Mouse (Mus musculus) liver, embryonic 14.5 days (tissue): ENCODE results near the gene Shisa3. TPM values are rescaled to one million over a fixed set of nuclear protein-coding genes. Genes with fewer than 3 reads are reported as not detected.

Source experiments
- ATAC-seq: fragments of 200-750 bp; cut with Nextera tagmentation; 2 replicates; pipeline ENCODE4 v1.8.0; 2017; ENCODE audit warnings: moderate number of reproducible peaks, mild to moderate bottlenecking, moderate library complexity; ENCODE audit not compliant: insufficient read depth
- DNase-seq, 3 experiments: peaks; one replicate each; pipeline ENCODE4 v3.0.0-alpha.2; 2012 to 2013; ENCODE audit warnings: low read depth in 3 of 3, low spot score in 3 of 3
- H3K27ac ChIP-seq: fragments of 300-500 bp; sonication (generic); 2 replicates; pipeline ENCODE4 v1.5.1; 2014; ENCODE audit warnings: moderate library complexity, mild to moderate bottlenecking, control low read depth, inconsistent platforms
- H3K27me3 ChIP-seq: fragments of 300-500 bp; sonication (generic); 2 replicates; pipeline ENCODE4 v1.6.1; 2014; ENCODE audit warnings: mild to moderate bottlenecking, low read length, moderate library complexity; ENCODE audit not compliant: control insufficient read depth, insufficient read depth
- H3K36me3 ChIP-seq: fragments of 300-500 bp; sonication (generic); replicated peaks from 2 replicates; pipeline ENCODE4 v1.6.1; 2014; ENCODE audit warnings: low read depth; ENCODE audit not compliant: control insufficient read depth, insufficient read depth
- H3K4me1 ChIP-seq, 2 experiments: fragments of 200-500 bp in 1 of 2; fragments of 300-500 bp in 1 of 2; sonication (generic) in 1 of 2; replicated peaks; 2 replicates each; pipeline ENCODE4 v1.6.1; 2012 to 2014; ENCODE audit warnings: antibody characterized with exemption in 1 of 2, inconsistent platforms in 1 of 2, low read length in 1 of 2; ENCODE audit not compliant: control insufficient read depth in 2 of 2, insufficient read depth in 2 of 2
- H3K4me2 ChIP-seq: fragments of 300-500 bp; sonication (generic); 2 replicates; pipeline ENCODE4 v1.6.1; 2014; ENCODE audit warnings: low read depth, mild to moderate bottlenecking, control low read depth, moderate library complexity
- H3K4me3 ChIP-seq, 2 experiments: fragments of 200-500 bp in 1 of 2; fragments of 300-500 bp in 1 of 2; sonication (generic) in 1 of 2; 2 replicates each; pipeline ENCODE4 v1.5.1; 2012 to 2014; ENCODE audit warnings: low read depth in 2 of 2, low read length in 2 of 2, mild to moderate bottlenecking in 2 of 2, control low read depth in 1 of 2, inconsistent platforms in 1 of 2, moderate library complexity in 1 of 2; ENCODE audit not compliant: insufficient read depth in 1 of 2
- H3K9ac ChIP-seq: fragments of 300-500 bp; sonication (generic); replicated peaks from 2 replicates; pipeline ENCODE4 v1.6.1; 2014; ENCODE audit warnings: mild to moderate bottlenecking, control low read depth, moderate library complexity
- H3K9me3 ChIP-seq: fragments of 300-500 bp; sonication (generic); 2 replicates; pipeline ENCODE4 v1.6.1; 2016; ENCODE audit warnings: low read length, mixed read lengths; ENCODE audit not compliant: control insufficient read depth
- CTCF ChIP-seq: IDR thresholded peaks from 2 replicates; pipeline ENCODE4 v1.5.1; 2016; ENCODE audit warnings: antibody characterized with exemption, low read depth, control low read depth
- EP300 ChIP-seq: IDR thresholded peaks from 2 replicates; pipeline ENCODE4 v1.6.1; 2016; ENCODE audit warnings: antibody characterized with exemption, low read depth
- WGBS: fragments of 180-500 bp; shearing (Covaris S2); extraction: QIAGEN DNeasy Blood & Tissue Kit; methylation state at CpG from one replicate; pipeline ENCODE4 v1.1.7; 2014; ENCODE audit not compliant: insufficient replicate concordance; 5-methylcytosine and 5-hydroxymethylcytosine counted together
- microRNA-seq: library from miRNA; unstranded; fragments of <30 nt; microRNA quantifications from one replicate; pipeline ENCODE4, GENCODE M21; 2016
- polyA plus RNA-seq, 2 experiments: library from polyadenylated mRNA; depleted of rRNA in 1 of 2; stranded (reverse) in 1 of 2; unstranded in 1 of 2; fragments of >200 nt; fragmentation: Nextera tagmentation in 1 of 2; extraction: Ambion mirVana in 1 of 2; gene quantifications; 2 replicates each; pipeline versions ENCODE4 v1.2.1 to v1.2.3; 2012 to 2014

Gene Shisa3
- polyA plus RNA-seq, 2 experiments: 0.55 to 0.68 TPM

DNA sequence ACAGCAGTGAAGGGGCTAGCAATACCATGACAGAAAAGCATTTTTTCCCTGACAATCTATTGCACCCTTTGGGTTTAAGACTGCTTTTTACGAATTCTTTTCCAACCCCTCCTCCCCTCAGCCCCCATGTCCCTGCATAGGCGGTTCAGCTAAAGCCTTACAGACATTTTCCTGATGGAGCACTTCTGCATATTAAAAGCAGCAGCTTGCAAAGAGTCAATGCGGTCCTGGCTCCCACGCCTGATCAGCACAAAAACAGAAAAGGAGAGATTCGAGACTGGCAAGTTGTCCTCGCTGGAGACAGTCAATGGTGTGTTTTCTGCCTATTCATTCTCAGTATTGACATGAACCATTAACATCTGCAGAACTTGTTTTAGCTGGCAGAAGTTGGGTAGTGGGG is 55.0 kb downstream of the Shisa3 start:
- Histone ChIP-seq H3K4me2 (no peak overlapping the region), H3K36me3 (peaks cover 48% of the 10 kb centered on the region), H3K4me1 (no peaks in the 10 kb centered on the region), H3K27me3 (no peaks in the 10 kb centered on the region), H3K9ac (no peak overlapping the region), H3K4me3 (no peak overlapping the region), H3K27ac (no peak overlapping the region), H3K9me3 (no peaks in the 10 kb centered on the region)
- TF ChIP-seq CTCF (no peak), EP300 (no peak)
- DNase-seq (no peak), ATAC-seq (no peak)
- WGBS: 74% methylated on average over 6 of the region's 6 CpGs

DNA sequence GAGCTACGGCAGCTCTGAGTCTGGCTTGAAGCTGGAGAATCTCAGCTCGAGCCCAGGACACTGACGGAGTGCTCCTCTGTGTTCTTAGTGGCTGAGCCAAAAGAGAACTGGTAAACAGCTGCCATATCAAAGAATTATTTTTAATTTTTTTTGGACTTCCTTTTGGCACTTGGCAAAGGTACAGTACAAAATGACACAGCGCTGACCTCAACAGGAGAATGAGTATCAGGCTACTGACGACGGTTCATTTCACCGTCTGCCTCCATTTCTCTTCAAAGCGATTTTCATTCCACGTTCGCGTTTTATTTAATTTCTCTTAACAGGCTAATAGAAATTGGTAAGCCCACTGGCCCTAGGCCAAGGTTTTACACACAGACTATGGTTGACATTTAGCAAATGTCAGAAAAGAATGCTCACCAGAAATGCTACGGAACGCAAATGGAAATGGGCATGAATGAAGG is 61.8 kb downstream of the Shisa3 start:
- TF ChIP-seq CTCF (no peak), EP300 (no peak)
- Histone ChIP-seq H3K9ac (no peak overlapping the region), H3K4me2 (no peak overlapping the region), H3K4me3 (no peak overlapping the region), H3K36me3 (peaks cover 27% of the 10 kb centered on the region), H3K4me1 (no peaks in the 10 kb centered on the region), H3K27ac (no peak overlapping the region), H3K27me3 (no peaks in the 10 kb centered on the region), H3K9me3 (no peaks in the 10 kb centered on the region)
- no peak for ATAC-seq
- 90% methylated on average over 13 of the region's 13 CpGs for WGBS
- no peak for DNase-seq

DNA sequence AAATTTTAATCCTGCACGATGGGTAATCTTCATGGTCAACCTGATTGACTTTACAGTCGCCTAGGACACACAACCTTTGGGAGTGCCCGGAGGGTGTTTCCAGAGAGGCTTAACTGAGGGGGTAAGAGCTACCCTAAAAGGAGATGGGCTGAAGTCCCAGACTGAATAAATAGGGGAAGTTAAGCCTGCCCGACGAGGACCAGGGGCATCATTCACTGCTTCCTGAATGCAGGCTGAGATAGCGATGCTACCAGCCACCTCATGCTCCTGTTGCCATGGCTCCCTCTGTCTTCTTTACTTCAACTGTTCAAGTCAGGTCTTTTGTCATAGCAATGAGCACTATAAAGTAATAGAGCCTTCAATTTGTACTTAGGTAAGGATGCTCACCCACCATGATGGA is 62.5 kb downstream of the Shisa3 start:
- ATAC-seq (no peak), DNase-seq (no peak)
- H3K36me3 ChIP-seq: peaks cover 30% of the 10 kb centered on the region
- no peaks in the 10 kb centered on the region for H3K4me1 ChIP-seq
- H3K9ac ChIP-seq: no peak overlapping the region
- no peaks in the 10 kb centered on the region for H3K9me3 ChIP-seq
- WGBS: 50% methylated on average over 6 of the region's 6 CpGs
- no peaks in the 10 kb centered on the region for H3K27me3 ChIP-seq
- no peak overlapping the region for H3K27ac ChIP-seq
- no peak overlapping the region for H3K4me3 ChIP-seq
- TF ChIP-seq EP300 (no peak), CTCF (no peak)
- H3K4me2 ChIP-seq: no peak overlapping the region

DNA sequence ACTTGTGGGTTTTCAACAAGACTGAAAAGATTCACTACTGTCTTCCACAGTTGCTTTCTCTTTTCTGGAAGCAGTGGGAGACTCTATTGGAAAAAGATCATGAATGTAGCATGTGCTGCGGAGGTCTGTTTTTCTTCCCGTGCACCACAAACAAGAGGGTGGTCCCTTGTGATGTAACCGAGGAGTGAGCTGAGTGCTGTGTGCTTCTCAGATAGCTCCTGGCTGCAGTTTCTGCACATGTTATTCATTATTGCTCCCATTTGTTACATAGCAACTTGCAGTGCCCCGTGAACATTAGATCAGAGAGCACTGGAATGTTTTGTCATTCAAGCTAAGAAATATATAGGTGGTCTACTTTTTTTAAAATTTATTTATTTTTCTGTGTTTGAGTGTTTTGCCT is 65.3 kb downstream of the Shisa3 start:
- DNase-seq (no peak), ATAC-seq (no peak)
- Histone ChIP-seq H3K4me2 (no peak overlapping the region), H3K4me1 (no peaks in the 10 kb centered on the region), H3K4me3 (no peak overlapping the region), H3K9ac (no peak overlapping the region), H3K36me3 (peaks cover 32% of the 10 kb centered on the region), H3K9me3 (no peaks in the 10 kb centered on the region), H3K27ac (no peak overlapping the region), H3K27me3 (no peaks in the 10 kb centered on the region)
- WGBS: 85% methylated on average over 4 of the region's 4 CpGs
- TF ChIP-seq CTCF: no peak
- TF ChIP-seq EP300: no peak

Small RNA genes within 50 kb of the gene (microRNA-seq; reads per million reads assigned to microRNA genes)
- gene Gm23617: not detected

Other genes with a start within 250 kb of the Shisa3 start
- 0.25 and 0.27 TPM in 2 replicates for gene Bend4, start 179.6 kb upstream of the Shisa3 start, polyA plus RNA-seq (2012; rRNA removed)
- 0.34 and 0.50 TPM in 2 replicates for gene Bend4, start 179.6 kb upstream of the Shisa3 start, polyA plus RNA-seq (2014; fragmentation: Nextera tagmentation; extraction: Ambion mirVana)
- gene Atp8a1, start 239.6 kb downstream of the Shisa3 start, polyA plus RNA-seq (2012; rRNA removed): 17.5 and 21.0 TPM in 2 replicates
- gene Atp8a1, start 239.6 kb downstream of the Shisa3 start, polyA plus RNA-seq (2014; fragmentation: Nextera tagmentation; extraction: Ambion mirVana): 42.5 and 43.6 TPM in 2 replicates